Mouse (Mus musculus): Measurements from ENCODE around the gene Cebpa.

The Cebpa gene

DNA sequence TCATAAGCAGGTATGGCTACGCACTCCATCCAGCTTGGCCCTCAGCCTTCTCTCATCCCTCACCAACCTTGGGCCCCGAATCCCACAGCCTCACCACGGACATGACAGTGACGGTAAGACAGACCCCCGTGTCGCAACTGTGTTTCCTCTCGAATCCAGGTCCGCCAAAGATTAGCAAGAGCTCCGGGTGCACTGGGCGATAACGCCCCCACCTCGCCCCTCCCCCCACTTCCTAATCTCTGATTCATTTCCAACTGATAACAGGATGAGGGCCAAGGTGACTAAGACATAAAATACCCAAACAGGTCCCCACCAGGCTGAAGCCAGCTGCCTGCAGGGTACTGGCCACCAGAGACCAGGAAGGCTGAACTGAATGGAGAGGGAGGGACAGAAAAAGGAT, 35.4 kb downstream of the Cebpa start:
- no peak for TF ChIP-seq GATA4 (IDR thresholded peaks at IDR 0.05; ENCODE audit: insufficient replicate concordance, low read length)

DNA sequence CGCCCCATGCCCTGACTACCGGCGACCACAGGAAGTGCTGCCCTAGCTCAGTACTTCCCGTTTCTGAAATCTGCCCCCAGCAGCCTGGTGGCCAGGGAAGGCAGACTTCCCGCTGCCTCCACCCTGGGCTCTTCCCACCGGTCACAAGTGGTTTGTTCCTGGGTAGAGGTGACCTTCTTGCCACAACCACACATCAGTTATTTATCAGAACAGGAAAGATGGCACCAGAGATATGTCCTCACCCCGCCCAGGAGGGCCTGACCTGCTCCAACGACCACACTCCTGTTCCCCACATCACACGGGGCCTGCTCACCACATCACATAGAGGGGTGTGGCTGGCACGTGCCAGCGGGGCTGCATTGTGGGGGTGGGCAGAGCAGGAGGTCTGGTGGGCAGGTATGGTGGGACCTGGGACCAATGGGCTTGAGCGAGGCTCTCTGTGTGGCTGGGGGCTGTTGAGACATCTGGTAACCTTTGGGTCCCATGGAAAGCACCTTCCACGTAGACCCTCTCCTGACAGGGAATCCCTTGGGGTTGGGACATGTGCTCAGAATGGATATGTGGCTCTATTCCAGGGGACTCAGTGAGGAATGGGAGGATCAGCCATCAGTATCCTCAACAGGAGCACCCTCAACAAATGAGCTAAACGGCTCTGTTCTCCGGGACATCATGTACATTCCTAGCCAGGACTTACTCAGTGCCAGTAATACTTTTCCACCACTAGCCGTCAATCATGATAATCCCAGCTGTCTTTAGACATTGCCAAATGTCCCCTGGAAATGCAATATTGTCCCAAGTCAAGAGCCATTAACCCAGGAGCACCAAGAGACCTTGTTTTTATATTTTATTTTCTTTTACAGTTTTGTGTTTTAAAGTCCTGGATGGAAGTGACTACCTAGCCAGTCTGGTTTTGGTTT, 37.7 kb downstream of the Cebpa start:
- no peak for TF ChIP-seq GATA4 (IDR thresholded peaks at IDR 0.05; ENCODE audit: insufficient replicate concordance, low read length)

GRCm38 (mm10) chr7:35157512-35157911, 38.4 kb downstream of the Cebpa start:
- no peak for TF ChIP-seq GATA4 (IDR thresholded peaks at IDR 0.05; ENCODE audit: insufficient replicate concordance, low read length)

DNA sequence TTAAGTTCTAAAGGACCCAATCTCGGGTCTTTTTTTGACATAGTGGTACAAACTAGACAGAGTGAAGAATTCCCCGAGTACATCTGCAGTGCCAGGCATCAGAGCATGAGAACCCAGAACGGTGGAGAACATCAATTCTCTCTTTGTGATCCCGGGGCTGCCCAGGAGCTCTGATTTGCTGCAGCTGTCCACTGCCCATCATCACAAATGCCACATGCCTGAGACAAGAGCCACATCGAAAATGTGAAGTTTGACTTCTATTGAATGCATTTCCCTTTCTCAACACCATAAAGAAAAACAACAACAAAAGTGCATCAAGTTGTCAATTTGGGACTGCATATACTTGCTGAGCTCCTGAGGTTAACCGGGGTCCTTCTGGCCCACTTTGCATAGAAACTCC, 43.4 kb downstream of the Cebpa start:
- no peak for TF ChIP-seq GATA4 (IDR thresholded peaks at IDR 0.05; ENCODE audit: insufficient replicate concordance, low read length)

DNA sequence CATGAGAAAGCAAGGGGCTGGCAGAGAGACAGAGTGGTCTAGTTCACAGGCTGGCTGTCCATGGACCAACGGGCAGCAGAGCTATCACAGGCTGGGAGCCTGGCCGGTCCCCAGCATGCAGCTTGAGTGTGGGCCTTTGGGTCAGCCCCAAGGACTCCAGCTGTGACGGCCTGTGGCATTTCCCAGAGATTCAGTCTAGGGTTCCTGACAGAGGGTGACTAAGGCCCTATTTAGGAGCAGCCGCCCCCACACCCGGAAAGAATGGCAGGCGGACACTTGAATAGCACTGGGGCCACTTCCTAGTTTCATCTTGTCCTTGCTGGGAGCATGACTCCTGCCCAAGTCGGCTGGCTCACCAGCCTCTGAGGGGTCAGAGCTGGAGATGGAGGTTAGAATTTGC, 44.5 kb downstream of the Cebpa start:
- no peak for TF ChIP-seq GATA4 (IDR thresholded peaks at IDR 0.05; ENCODE audit: insufficient replicate concordance, low read length)

DNA sequence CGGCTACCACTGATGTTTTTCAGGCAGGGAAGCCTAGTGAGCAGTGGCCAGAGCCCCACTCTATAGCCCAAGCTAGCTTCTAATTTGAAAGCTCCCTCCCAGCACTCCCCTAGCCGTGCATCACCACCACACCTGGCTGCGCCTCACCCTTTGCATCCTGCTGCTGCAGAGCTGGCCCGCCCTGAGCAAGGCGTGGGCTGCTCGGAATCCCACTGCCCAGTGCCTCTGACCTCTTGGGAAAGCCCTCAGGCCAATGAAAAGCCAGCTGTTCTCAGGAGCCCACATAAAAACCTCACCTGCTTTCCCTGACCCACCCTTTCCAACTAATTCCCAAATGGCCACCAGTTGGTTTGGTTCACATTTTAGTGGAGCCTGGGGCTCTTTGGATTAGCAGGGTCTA, 45.0 kb downstream of the Cebpa start:
- no peak for TF ChIP-seq GATA4 (IDR thresholded peaks at IDR 0.05; ENCODE audit: insufficient replicate concordance, low read length)

DNA sequence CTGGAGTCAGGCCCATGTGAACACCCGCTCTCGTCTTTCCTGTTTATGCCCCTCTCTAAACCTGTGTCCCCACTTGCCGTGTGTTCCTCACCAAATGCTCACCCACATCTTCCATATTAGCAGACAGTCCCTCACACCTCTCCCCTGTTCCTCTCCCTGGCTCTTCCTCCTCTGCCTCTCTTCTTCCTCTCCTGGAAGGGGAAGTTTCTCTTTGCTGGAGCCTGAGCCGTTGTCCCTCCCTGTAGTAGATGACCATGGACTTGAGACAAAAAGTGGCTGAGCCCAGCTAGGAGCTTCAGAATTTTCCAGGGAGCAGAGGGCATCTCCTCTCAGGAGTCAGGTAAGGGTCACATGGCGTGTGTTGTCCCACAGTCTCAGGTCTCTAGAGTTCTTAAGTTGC, 47.9 kb downstream of the Cebpa start:
- no peak for TF ChIP-seq GATA4 (IDR thresholded peaks at IDR 0.05; ENCODE audit: insufficient replicate concordance, low read length)

GRCm38 (mm10) chr7:35167925-35168324, 48.8 kb downstream of the Cebpa start:
- peak; percentile 90; the same call in 1 of the 2 replicates for TF ChIP-seq GATA4 (IDR thresholded peaks at IDR 0.05; ENCODE audit: insufficient replicate concordance, low read length)

DNA sequence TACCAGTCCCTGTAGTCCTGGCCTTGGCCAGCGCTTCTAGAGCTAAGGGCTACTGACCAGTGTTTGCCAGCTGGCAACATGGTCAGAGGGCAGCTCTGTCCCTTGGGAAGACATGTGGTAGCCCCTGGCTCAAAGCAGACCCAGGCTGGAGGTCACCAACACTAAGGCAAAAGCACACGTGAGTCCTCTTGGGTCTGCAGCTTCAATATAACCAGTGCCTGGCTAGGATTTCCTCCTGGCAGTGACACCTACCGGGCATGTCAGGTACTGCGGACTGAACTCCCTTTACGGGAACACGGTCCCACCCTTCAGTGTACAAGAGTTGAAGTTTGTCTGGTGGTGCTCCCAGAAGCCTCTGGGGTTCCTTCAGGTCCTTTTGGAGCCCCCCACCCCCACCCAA, 50.2 kb downstream of the Cebpa start:
- TF ChIP-seq GATA4 (IDR thresholded peaks at IDR 0.05; ENCODE audit: insufficient replicate concordance, low read length): no peak
